Mouse (Mus musculus) lung, postnatal 25 days (tissue): Measurements from ENCODE around the gene Pax7.

ENCODE experiments used
- DNase-seq: peaks from one replicate; pipeline ENCODE4 v3.0.0; 2022; ENCODE audit warnings: low spot score

Gene Pax7

GRCm38 (mm10) chr4:139830581-139831387, 2.5 kb downstream of the Pax7 start:
- DNase-seq = no peak

GRCm38 (mm10) chr4:139830053-139830452, 3.3 kb downstream of the Pax7 start:
- no peak for DNase-seq

- no peak for DNase-seq
Measured at GRCm38 (mm10) chr4:139828871-139829590, 4.3 kb downstream of the Pax7 start.

- DNase-seq = no peak
Measured at GRCm38 (mm10) chr4:139828283-139828678, 5.0 kb downstream of the Pax7 start.

GRCm38 (mm10) chr4:139827501-139828282, 5.6 kb downstream of the Pax7 start:
- DNase-seq = no peak

- DNase-seq = no peak
Measured at GRCm38 (mm10) chr4:139826231-139826630, 7.1 kb downstream of the Pax7 start.

- DNase-seq = no peak
Measured at GRCm38 (mm10) chr4:139825326-139826112, 7.8 kb downstream of the Pax7 start.

GRCm38 (mm10) chr4:139824572-139825325, 8.6 kb downstream of the Pax7 start:
- DNase-seq = no peak

GRCm38 (mm10) chr4:139823870-139824472, 9.4 kb downstream of the Pax7 start:
- DNase-seq = no peak

- no peak for DNase-seq
Measured at GRCm38 (mm10) chr4:139823138-139823869, 10.0 kb downstream of the Pax7 start.

GRCm38 (mm10) chr4:139822214-139823137, 10.9 kb downstream of the Pax7 start:
- DNase-seq = no peak

- DNase-seq = no peak
Measured at GRCm38 (mm10) chr4:139821491-139822160, 11.7 kb downstream of the Pax7 start.

- no peak for DNase-seq
Measured at GRCm38 (mm10) chr4:139821071-139821470, 12.3 kb downstream of the Pax7 start.

GRCm38 (mm10) chr4:139819411-139820030, 13.8 kb downstream of the Pax7 start:
- DNase-seq = no peak

- peak; percentile 26 for DNase-seq
Measured at GRCm38 (mm10) chr4:139818163-139818562, 15.2 kb downstream of the Pax7 start.

- no peak for DNase-seq
Measured at GRCm38 (mm10) chr4:139813371-139813960, 19.9 kb downstream of the Pax7 start.

- no peak for DNase-seq
Measured at GRCm38 (mm10) chr4:139811901-139812300, 21.4 kb downstream of the Pax7 start.
